ENCODE assay signal across 15 mouse cellular contexts in genomic region chr3:97037119-97037518, GRCm38 (mm10).
DNase-seq lines count a peak whose midpoint lies in the region; ATAC-seq and TF ChIP-seq lines count a peak whose summit lies in the region.
"Had no signal": no experiment of that assay in that cellular context is flagged by ENCODE, and none has a peak within 500 bp of the region (broad histone marks: within the 10 kb centered on the region; RNA-seq: fewer than 3 reads in every experiment).

No protein-coding gene starts in this region.

- no peak overlapping the region for H3K4me3 ChIP-seq in heart, embryonic 15.5 days
- H3K4me3 ChIP-seq in hindbrain, embryonic 16.5 days (ENCODE audit: low read length): no peak overlapping the region
- H3K4me3 ChIP-seq in lung, postnatal 0 days (ENCODE audit: low read depth, low read length): no peak overlapping the region
- H3K4me3 ChIP-seq: hindbrain, embryonic 15.5 days; kidney, embryonic 15.5 days; liver, embryonic 13.5 days; neural tube, embryonic 12.5 days had no signal

- no peak for ATAC-seq in heart, embryonic 15.5 days (replicated peaks; ENCODE audit: insufficient number of reproducible peaks, insufficient read depth, low FRiP score, low read depth)
- ATAC-seq in hindbrain, embryonic 16.5 days: peak; percentile 42; the same call in 1 of the 2 replicates
- ATAC-seq in lung, postnatal 0 days: peak; percentile 13; the same call in 1 of the 2 replicates
- ATAC-seq: Patski had no signal

- H3K4me2 ChIP-seq in heart, embryonic 15.5 days: no peak overlapping the region
- H3K4me2 ChIP-seq in hindbrain, embryonic 16.5 days (ENCODE audit: low read length): no peak overlapping the region
- no peak overlapping the region for H3K4me2 ChIP-seq in lung, postnatal 0 days (replicated peaks; ENCODE audit: low read depth, low read length)
- H3K4me2 ChIP-seq: hindbrain, embryonic 15.5 days; kidney, embryonic 15.5 days; liver, embryonic 13.5 days; neural tube, embryonic 12.5 days had no signal

- WGBS in heart, embryonic 15.5 days: 41% methylated on average over 6 of the region's 6 CpGs
- WGBS in hindbrain, embryonic 16.5 days: 29% methylated on average over 6 of the region's 6 CpGs
- WGBS in lung, postnatal 0 days: 39% methylated on average over 6 of the region's 6 CpGs

- H3K27ac ChIP-seq in heart, embryonic 15.5 days: peak overlapping the region; percentile 50; the same call in 1 of the 2 replicates
- H3K27ac ChIP-seq in hindbrain, embryonic 16.5 days (ENCODE audit: low read depth, low read length): no peak overlapping the region
- no peak overlapping the region for H3K27ac ChIP-seq in lung, postnatal 0 days (ENCODE audit: low read length)
- H3K27ac ChIP-seq: hindbrain, embryonic 15.5 days; kidney, embryonic 15.5 days; liver, embryonic 13.5 days; neural tube, embryonic 12.5 days had no signal

- peak; percentile 74 for TF ChIP-seq EP300 in lung, postnatal 0 days (IDR thresholded peaks at IDR 0.05)

- TF ChIP-seq CTCF in lung, postnatal 0 days (IDR thresholded peaks at IDR 0.05): no peak

- no peaks in the 10 kb centered on the region for H3K9me3 ChIP-seq in heart, embryonic 15.5 days (replicated peaks)
- no peaks in the 10 kb centered on the region for H3K9me3 ChIP-seq in hindbrain, embryonic 16.5 days (ENCODE audit: control insufficient read depth, low read length)
- H3K9me3 ChIP-seq in lung, postnatal 0 days (ENCODE audit: low read length): no peaks in the 10 kb centered on the region
- H3K9me3 ChIP-seq: hindbrain, embryonic 15.5 days; kidney, embryonic 15.5 days; liver, embryonic 13.5 days; neural tube, embryonic 12.5 days had no signal

- peaks cover 45% of the 10 kb centered on the region for H3K4me1 ChIP-seq in heart, embryonic 15.5 days (replicated peaks)
- H3K4me1 ChIP-seq in hindbrain, embryonic 16.5 days (ENCODE audit: control insufficient read depth, insufficient read depth, low read depth, low read length): no peaks in the 10 kb centered on the region; the same call in none of the 2 replicates
- no peaks in the 10 kb centered on the region; the same call in 1 of the 2 replicates for H3K4me1 ChIP-seq in lung, postnatal 0 days (ENCODE audit: insufficient read depth, low read depth, low read length)
- H3K4me1 ChIP-seq: liver, embryonic 13.5 days had no signal

- H3K27me3 ChIP-seq in heart, embryonic 15.5 days: 0 out of 2 replicates have a peak, but pooled peaks cover 4% of the 10 kb centered on the region
- no peaks in the 10 kb centered on the region for H3K27me3 ChIP-seq in hindbrain, embryonic 16.5 days (replicated peaks; ENCODE audit: control insufficient read depth, insufficient read depth, low read length)
- no peaks in the 10 kb centered on the region for H3K27me3 ChIP-seq in lung, postnatal 0 days (replicated peaks; ENCODE audit: insufficient read depth, low read length)
- H3K27me3 ChIP-seq: hindbrain, embryonic 15.5 days; liver, embryonic 13.5 days; Patski had no signal

- intact Hi-C loops in heart, postnatal 25 days (cut with DNase I): no loop called here

- 0 out of 2 replicates have a peak, but pooled peaks cover under 1% of the 10 kb centered on the region for H3K36me3 ChIP-seq in heart, embryonic 15.5 days
- no peaks in the 10 kb centered on the region for H3K36me3 ChIP-seq in hindbrain, embryonic 16.5 days (ENCODE audit: control insufficient read depth, insufficient read depth, low read length)
- no peaks in the 10 kb centered on the region for H3K36me3 ChIP-seq in lung, postnatal 0 days (ENCODE audit: insufficient read depth, low read length)
- H3K36me3 ChIP-seq: hindbrain, embryonic 15.5 days; kidney, embryonic 15.5 days; liver, embryonic 13.5 days; neural tube, embryonic 12.5 days had no signal

- H3K9ac ChIP-seq in heart, embryonic 15.5 days: no peak overlapping the region
- no peak overlapping the region for H3K9ac ChIP-seq in hindbrain, embryonic 16.5 days (ENCODE audit: low read depth, low read length)
- no peak overlapping the region for H3K9ac ChIP-seq in lung, postnatal 0 days (replicated peaks; ENCODE audit: low read depth)
- H3K9ac ChIP-seq: hindbrain, embryonic 15.5 days; kidney, embryonic 15.5 days; liver, embryonic 13.5 days; neural tube, embryonic 12.5 days had no signal

- no peak for DNase-seq in heart, postnatal 25 days (ENCODE audit: low spot score)
- DNase-seq in brain, adult 2 months (ENCODE audit: low read depth, low spot score): peak; percentile 50
- peak; percentile 69 for DNase-seq in lung, postnatal 0 days (ENCODE audit: low spot score)
- DNase-seq in kidney, adult 8-10 months: no peak
- DNase-seq in kidney, postnatal 10 days: no peak
- DNase-seq: adrenal gland, adult 2 months; liver, embryonic 13.5 days; midbrain, embryonic 14.5 days; thymus, postnatal 36 days had no signal

Comparison
In these comparisons a context has a peak if more than half of its experiments do, and no peak if none do; other contexts are left out.
1. DNase-seq: peak in brain, adult 2 months (single experiment) and lung, postnatal 0 days (single experiment); none in heart, postnatal 25 days (single experiment), kidney, adult 8-10 months (0 of 2) and kidney, postnatal 10 days (single experiment).